Mouse (Mus musculus) embryonic fibroblast, embryonic 13.5 days (primary cell): Measurements from ENCODE around the gene Ubqln5. TPM values are rescaled to one million over a fixed set of nuclear protein-coding genes. Genes with fewer than 3 reads are reported as not detected.

Source experiments
- H3K27ac ChIP-seq: 2 replicates; pipeline ENCODE4 v1.5.1; 2012; ENCODE audit warnings: low read length, control low read depth, inconsistent platforms; ENCODE audit not compliant: insufficient read depth
- H3K4me1 ChIP-seq: 2 replicates; pipeline ENCODE4 v1.6.1; 2011; ENCODE audit warnings: low read length; ENCODE audit not compliant: control insufficient read depth, insufficient read depth
- H3K4me3 ChIP-seq: 2 replicates; pipeline ENCODE4 v1.5.1; 2011; ENCODE audit warnings: mild to moderate bottlenecking, control low read depth, low read length; ENCODE audit not compliant: insufficient read depth
- CTCF ChIP-seq: IDR thresholded peaks from 2 replicates; pipeline ENCODE4 v1.5.1; 2011; ENCODE audit warnings: mild to moderate bottlenecking, control low read depth, low read length, moderate library complexity, borderline replicate concordance; ENCODE audit not compliant: insufficient read depth
- POLR2A ChIP-seq: IDR thresholded peaks from 2 replicates; pipeline ENCODE4 v1.6.1; 2011; ENCODE audit warnings: low read depth, mild to moderate bottlenecking, control low read depth, low read length, moderate library complexity
- polyA plus RNA-seq: library from polyadenylated mRNA; stranded (reverse); fragments of >200 nt; gene quantifications from 2 replicates; pipeline ENCODE4 v1.2.4, GENCODE M21; 2011; ENCODE audit warnings: low read depth; ENCODE audit not compliant: missing spikeins, insufficient read length

The Ubqln5 gene
- polyA plus RNA-seq, 1 experiment = not detected

- Histone ChIP-seq H3K27ac (no peak overlapping the region), H3K4me1 (no peaks in the 10 kb centered on the region), H3K4me3 (no peak overlapping the region)
- TF ChIP-seq POLR2A (no peak), CTCF (no peak)
Measured at GRCm38 (mm10) chr7:104103913-104104756, 25.5 kb downstream of the Ubqln5 start.

- Histone ChIP-seq H3K4me1 (no peaks in the 10 kb centered on the region), H3K4me3 (no peak within 1 kb of the TSS), H3K27ac (no peak within 1 kb of the TSS)
- TF ChIP-seq CTCF (no peak), POLR2A (no peak)
Measured at GRCm38 (mm10) chr7:104085365-104085764, 44.3 kb downstream of the Ubqln5 start, which contains the start of gene Olfr645. Olfr645 (minus strand) TSS chr7:104085465.

Other genes starting within 250 kb of the Ubqln5 start
- not detected in 2 replicates for gene Olfr66, start 243.6 kb downstream of the Ubqln5 start, polyA plus RNA-seq
- not detected in 2 replicates for gene Olfr64, start 235.3 kb downstream of the Ubqln5 start, polyA plus RNA-seq
- not detected in 2 replicates for gene Olfr65, start 226.3 kb downstream of the Ubqln5 start, polyA plus RNA-seq
- not detected in 2 replicates for gene Olfr631, start 201.0 kb downstream of the Ubqln5 start, polyA plus RNA-seq
- gene Olfr632, start 195.5 kb downstream of the Ubqln5 start, polyA plus RNA-seq = not detected in 2 replicates
- gene Olfr633, start 185.4 kb downstream of the Ubqln5 start, polyA plus RNA-seq = not detected in 2 replicates
- not detected in 2 replicates for gene Olfr635, start 158.7 kb downstream of the Ubqln5 start, polyA plus RNA-seq
- not detected in 2 replicates for gene Olfr638, start 131.1 kb downstream of the Ubqln5 start, polyA plus RNA-seq
- gene Olfr639, start 112.5 kb downstream of the Ubqln5 start, polyA plus RNA-seq = not detected in 2 replicates
- gene Olfr640, start 104.3 kb downstream of the Ubqln5 start, polyA plus RNA-seq = not detected in 2 replicates
- not detected in 2 replicates for gene Olfr641, start 94.4 kb downstream of the Ubqln5 start, polyA plus RNA-seq
- gene Olfr642, start 77.2 kb downstream of the Ubqln5 start, polyA plus RNA-seq = not detected in 2 replicates
- not detected in 2 replicates for gene 4930516K23Rik, start 68.4 kb downstream of the Ubqln5 start, polyA plus RNA-seq
- not detected in 2 replicates for gene Olfr644, start 58.0 kb downstream of the Ubqln5 start, polyA plus RNA-seq
- not detected in 2 replicates for gene Olfr645, start 44.4 kb downstream of the Ubqln5 start, polyA plus RNA-seq
- gene Olfr646, start 25.0 kb downstream of the Ubqln5 start, polyA plus RNA-seq = not detected in 2 replicates
- gene Olfr643, start 7.6 kb upstream of the Ubqln5 start, polyA plus RNA-seq = not detected in 2 replicates
- gene Ubqln3, start 13.5 kb upstream of the Ubqln5 start, polyA plus RNA-seq = not detected in 2 replicates
- not detected in 2 replicates for gene Ubqlnl, start 20.7 kb upstream of the Ubqln5 start, polyA plus RNA-seq
- gene Olfm5, start 35.0 kb upstream of the Ubqln5 start, polyA plus RNA-seq = not detected in 2 replicates
- not detected in 2 replicates for gene Olfr648, start 53.6 kb upstream of the Ubqln5 start, polyA plus RNA-seq
- not detected in 2 replicates for gene Olfr649, start 66.2 kb upstream of the Ubqln5 start, polyA plus RNA-seq
- gene Trim6, start 89.0 kb upstream of the Ubqln5 start, polyA plus RNA-seq = 0.67 and 1.4 TPM in 2 replicates
- 4.9 and 5.8 TPM in 2 replicates for gene Trim34a, start 114.6 kb upstream of the Ubqln5 start, polyA plus RNA-seq
- 2.1 and 2.4 TPM in 2 replicates for gene Trim5, start 158.3 kb upstream of the Ubqln5 start, polyA plus RNA-seq
- gene Trim12a, start 185.6 kb upstream of the Ubqln5 start, polyA plus RNA-seq = 21.7 and 23.2 TPM in 2 replicates
- not detected in 2 replicates for gene Trim34b, start 199.6 kb upstream of the Ubqln5 start, polyA plus RNA-seq
- gene Trim12c, start 223.5 kb upstream of the Ubqln5 start, polyA plus RNA-seq = 16.1 and 17.2 TPM in 2 replicates
- not detected in 2 replicates for gene Trim30b, start 240.1 kb upstream of the Ubqln5 start, polyA plus RNA-seq